Mouse (Mus musculus) heart, adult 11 months (tissue): Measurements from ENCODE around the gene Spata21.
"Not testable (repeated sequence)": the region's sequence is repeated elsewhere in the genome, so short reads cannot be mapped to it uniquely, and the experiment has no call there.

Experiments used
- DNase-seq: peaks from one replicate; pipeline ENCODE4 v3.0.0; 2022

The Spata21 gene

DNA sequence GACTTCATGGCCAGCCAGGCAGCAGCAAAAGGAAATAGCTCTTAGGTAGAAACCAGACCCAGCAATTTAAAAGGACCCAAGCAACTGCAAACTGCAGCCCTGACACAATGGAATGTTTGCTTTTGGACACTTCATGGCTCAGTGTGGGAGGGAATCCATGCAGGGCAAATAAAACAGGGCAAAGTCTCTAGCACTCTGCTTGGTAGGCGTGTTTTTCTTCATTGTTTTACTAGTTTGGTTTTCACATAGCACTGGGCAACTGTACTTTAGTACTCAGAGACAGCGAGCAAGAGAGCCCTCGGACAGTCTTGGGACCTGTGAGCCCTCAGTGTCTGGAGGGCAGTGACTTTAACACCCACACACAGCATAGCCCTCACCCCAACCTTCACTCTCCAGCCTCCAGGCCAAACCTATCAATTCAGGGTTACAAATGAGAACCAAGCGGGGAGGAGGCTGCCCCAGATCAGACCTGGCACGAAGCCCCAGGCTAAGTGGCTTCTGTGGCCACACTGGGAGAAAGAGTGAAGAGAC lies 43.5 kb downstream of the Spata21 start:
- DNase-seq, result no peak

DNA sequence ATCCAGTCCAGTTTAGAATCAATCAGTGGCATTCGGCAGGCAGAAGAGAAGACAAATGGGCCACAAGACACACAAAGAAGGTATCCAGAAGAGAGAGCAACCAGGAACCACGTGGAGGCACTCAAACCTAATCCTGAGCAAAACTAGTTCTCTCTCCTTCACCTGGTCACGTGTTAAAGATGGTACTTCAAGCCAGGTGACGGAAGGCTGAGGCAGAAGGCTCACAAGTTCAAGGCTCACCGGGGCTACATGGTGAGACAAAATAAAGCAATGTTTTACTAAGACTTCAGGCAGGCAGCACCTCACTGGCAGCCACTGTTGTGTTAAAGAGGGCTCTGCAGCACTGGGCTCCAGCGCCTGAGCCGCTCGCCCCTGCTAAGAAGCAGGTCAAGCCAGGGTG lies 44.1 kb downstream of the Spata21 start:
- peak; percentile 85 for DNase-seq

DNA sequence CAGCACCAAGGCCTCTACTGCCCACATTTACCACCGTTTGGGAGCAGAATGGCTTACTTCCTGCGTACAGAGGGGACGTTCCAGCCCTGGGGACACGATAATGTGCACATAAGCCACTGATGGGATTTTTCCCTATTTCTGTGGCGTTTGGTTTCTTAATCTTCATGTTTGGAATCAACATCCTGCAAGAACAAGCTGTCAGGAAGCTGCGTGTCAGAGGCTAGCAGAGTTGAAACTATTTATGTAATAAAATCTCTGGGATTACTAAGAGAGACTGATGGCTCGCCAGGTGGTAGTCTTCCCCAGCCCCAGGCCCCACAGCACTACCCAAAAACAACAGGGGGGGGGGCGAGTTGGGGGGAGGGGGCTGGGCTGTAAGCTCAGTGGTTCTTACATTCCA lies 45.1 kb downstream of the Spata21 start:
- no peak for DNase-seq

DNA sequence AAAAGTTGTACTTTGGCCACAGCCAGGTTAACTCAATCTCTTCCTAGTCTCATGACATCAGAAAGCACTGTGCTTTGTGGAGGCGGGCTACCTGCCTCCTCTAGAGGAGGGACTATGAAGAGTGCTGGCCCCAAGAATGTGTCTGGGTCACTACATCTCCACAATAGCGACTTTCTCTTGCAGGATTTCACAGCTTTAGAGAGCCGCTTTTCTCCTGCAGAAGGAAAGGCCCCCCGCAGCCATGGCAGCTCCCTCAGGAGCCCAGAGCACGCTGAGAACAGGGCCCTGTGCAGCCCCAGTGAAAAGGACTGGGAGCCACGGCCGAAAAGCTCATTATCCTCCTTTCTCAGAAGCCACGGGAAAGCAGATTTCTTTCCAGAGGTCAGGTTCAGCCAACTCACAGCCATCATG lies 45.9 kb downstream of the Spata21 start:
- no peak for DNase-seq

DNA sequence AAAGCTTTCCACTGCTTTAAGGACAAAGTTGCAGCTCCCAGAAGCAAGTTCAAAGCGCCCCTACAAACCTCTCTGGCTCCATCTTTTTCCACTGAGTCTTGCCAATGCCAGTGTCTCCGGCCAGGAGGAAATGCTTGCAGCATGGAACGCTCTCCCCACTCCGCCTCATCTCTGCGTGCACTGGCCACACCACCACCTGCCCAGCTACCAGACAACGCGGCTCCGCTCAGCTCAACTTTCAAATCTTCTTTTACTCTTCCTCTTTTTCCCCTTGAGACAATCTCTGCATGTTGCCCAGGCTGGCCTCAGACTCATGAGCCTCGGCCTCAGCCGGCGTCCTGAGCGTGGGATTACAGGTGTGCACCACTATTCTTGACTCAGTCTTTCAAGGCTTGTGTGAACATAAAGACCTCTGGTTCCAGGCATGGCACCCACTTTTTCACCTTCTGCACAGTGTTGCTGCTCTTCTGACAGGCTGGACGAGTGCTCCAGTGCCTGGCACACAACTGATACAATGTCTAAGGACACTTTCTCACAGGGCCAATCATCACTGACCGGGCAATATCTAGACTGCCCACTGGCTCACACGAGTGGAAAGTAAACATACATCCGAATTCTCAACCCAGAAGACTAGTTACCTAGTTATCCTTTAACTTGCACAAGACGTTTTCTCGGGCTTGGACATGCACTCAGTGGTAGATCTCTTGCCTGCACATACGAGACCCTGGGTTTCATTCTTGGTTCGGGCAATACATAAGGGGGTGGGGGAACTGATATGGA lies 46.8 kb downstream of the Spata21 start:
- peak; percentile 95 for DNase-seq

DNA sequence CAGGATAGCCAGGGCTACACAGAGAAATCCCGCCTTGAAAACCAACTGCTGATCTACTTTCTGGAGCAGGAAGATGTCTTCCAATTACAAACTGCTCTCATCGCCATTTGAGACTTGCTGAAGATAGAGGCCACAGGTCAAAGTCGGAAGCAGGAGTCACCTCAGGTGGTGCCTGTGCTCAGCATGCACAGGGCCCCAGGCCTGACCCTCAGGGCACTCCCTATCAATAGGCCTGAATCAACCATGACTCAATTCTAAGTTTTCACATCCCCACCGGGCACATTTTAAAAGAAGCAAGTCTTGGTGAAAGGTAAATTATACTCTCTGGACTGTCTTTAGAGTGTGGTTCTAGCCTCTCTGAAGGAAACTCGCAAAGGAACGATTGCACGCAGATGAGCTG lies 48.0 kb downstream of the Spata21 start:
- no peak for DNase-seq

DNA sequence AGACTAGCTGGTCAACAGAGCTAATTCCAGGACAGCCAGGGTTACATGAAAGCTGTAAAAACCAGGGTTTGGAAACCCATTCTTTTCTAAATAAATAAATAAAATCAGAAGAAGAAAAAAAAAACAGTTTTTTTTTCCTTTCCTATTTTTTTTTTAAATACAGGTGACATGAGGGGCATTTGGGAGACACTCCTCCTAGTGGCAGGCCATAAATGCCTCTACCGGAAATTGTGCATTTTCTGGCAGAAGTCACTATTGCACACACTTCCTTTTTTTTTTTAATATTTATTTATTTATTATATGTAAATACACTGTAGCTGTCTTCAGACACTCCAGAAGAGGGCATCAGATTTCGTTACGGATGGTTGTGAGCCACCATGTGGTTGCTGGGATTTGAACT lies 49.6 kb downstream of the Spata21 start:
- not testable (repeated sequence) for DNase-seq

DNA sequence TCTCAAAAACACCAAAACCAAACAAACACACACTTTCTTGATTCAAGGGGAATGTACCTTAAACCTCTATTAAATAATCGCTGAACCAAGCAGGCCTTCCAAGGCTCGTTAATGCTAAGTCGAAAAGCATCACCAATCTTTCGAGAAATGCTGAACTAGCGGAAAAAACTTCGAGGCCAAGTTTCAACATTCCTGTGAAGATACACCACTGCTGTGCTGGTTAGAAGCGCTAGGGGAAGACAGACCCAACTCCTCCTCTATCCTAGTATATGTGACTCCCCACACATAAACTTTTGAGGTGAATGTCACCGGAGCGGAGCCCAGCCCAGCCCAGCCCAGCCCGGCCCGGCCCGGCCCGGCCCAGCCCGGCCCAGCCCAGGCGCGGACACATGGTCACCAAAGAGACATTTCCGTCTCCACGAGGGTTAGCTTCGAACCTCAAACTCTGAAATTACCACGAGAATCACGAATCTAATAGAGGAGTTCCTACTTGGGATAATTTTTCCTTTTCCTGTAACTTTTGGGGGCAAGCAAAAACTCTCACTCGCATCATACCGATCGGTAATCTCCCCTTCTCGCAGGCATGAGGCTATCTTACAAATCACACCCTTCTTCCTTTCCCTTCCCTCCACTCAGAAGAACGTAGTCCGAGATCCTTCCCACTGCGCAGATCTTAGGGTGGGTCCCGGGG lies 50.4 kb downstream of the Spata21 start:
- DNase-seq, result peak; percentile 93

DNA sequence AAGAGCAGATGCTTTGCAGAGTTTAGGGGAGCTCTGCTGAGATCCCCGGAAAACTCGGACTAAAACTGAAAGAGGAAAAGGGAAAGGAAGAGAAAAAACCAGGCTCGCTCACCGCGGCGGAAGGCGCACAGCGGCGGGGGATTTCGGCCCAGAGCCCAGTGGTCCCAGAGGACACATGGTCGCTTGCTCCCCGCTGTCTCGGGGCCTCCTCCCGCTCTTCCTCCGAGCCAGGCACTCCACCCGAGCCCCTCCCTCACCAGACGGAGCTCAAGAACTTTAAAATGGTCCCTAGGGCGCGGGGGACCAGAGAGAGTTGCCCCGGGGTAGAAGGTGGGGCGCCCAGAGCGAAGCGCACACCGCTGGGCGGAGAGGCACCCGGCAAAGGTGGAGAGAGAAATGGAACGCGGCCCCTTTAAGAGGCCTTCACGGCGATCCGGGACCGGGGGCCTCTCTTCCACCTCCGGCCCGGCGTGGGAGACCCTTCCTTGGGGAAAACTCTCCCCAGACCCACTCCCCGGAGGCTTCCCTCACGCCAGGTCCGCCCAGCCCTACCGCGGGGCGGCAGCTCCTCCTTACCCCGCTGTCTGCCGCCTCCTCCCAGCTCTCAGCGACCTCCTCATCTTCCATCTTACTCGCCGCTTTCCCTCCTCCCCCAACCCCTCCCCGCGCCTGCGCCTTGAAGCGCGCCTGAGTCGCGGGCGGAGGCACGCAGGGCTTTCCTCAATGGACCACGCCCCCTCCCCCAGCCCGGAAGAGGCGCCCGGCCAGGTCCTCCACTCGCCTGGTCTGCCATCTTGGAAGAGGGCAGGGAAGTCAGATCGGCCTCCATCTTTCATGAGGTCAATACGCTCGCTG lies 51.2 kb downstream of the Spata21 start, which contains the start of gene Szrd1:
Gene Szrd1, minus strand, starts transcription at position 660 of the 855 bp plus-strand sequence.
- DNase-seq, result peak; percentile 100

DNA sequence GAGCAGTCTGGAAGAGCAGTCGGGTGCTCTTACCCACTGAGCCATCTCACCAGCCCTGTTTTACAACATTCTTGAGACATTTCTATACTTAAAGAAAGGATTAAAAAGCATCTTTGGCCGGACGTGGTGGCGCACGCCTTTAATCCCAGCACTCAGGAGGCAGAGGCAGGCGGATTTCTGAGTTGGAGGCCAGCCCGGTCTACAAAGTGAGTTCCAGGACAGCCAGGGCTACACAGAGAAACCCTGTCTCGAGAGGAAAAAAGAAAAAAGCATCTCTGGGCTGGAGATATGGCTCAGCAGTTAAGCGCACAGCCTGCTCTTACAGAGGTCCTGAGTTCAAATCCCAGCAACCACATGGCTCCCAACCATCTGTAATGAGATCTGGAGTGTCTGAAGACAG lies 52.2 kb downstream of the Spata21 start:
- peak; percentile 89 for DNase-seq

DNA sequence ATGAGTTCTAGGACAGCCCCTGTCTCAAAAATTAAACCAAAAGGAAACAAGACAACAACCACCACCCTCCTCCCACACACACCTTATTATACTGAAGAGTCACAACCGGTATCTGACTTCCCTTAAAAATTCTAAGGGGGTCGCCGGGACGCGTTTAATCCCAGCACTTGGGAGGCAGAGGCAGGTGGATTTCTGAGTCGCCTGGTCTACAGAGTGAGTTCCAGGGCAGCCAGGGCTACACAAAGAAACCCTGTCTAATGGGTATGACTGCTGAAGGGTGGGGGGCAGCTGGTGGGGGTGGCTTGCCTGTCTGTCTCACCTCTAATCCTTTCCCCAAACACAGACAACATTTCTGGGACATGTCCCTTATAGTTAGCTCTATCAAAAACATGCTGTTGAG lies 52.8 kb downstream of the Spata21 start:
- DNase-seq, result peak; percentile 87

DNA sequence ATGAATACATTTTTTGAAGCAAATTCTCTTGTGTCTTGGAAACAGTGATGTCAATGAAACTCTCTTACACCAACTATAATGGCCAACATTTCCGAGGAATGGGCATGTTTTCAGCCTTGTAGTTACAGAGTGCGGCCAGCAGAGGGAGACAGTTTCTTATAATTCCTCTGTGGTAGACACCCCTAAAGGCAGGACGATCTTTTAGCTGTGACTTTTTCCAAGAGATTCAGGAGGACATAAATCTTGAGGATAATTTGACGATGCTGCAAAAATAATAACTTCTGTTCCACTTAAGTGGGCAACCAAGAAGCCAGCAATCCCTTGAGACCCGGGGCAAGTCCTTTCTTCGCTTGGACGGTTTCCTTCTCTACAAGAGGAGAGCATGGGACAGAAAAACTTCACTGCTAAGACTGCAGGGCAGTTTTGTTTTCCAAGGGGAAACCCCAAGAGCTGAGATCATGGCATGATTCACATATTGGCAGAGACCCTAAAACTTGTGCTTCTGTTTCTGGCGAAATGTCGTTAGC lies 54.2 kb downstream of the Spata21 start:
- DNase-seq, result peak; percentile 97

DNA sequence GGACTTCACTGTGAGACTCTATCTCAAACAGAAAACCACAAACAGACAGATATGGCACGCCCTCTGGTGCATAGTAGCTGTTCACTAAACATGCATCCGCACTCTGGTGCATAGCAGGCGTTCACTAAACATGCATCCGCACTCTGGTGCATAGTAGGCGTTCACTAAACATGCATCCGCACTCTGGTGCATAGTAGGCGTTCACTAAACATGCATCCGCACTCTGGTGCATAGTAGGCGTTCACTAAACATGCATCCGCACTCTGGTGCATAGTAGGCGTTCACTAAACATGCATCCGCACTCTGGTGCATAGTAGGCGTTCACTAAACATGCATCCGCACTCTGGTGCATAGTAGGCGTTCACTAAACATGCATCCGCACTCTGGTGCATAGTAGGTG lies 57.0 kb downstream of the Spata21 start:
- not testable (repeated sequence) for DNase-seq

DNA sequence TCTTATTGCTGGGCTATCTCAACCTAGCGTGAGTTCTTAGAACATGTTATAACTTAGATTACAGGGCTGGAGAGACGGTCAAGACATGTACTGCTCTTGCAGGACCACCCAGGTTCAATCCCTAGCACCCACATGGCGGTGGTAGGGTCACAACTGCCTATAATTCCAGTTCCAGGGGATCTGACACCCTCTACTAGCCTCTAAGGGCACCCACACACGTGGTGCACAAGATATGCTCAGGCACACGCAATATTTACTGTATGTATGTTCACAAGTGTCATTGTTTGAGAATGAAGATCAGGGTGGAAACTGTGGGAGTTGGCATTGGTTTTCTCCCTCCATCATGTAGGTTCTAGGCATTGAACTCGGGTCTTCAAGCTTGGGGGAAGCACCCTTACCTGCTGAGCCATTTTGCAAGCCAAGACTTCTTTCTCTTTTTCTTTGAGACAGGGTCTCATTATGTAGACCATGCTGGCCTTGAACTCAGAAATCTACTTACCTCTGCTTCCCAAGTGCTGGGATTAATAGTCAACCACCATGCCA lies 58.4 kb downstream of the Spata21 start:
- peak; percentile 79 for DNase-seq

DNA sequence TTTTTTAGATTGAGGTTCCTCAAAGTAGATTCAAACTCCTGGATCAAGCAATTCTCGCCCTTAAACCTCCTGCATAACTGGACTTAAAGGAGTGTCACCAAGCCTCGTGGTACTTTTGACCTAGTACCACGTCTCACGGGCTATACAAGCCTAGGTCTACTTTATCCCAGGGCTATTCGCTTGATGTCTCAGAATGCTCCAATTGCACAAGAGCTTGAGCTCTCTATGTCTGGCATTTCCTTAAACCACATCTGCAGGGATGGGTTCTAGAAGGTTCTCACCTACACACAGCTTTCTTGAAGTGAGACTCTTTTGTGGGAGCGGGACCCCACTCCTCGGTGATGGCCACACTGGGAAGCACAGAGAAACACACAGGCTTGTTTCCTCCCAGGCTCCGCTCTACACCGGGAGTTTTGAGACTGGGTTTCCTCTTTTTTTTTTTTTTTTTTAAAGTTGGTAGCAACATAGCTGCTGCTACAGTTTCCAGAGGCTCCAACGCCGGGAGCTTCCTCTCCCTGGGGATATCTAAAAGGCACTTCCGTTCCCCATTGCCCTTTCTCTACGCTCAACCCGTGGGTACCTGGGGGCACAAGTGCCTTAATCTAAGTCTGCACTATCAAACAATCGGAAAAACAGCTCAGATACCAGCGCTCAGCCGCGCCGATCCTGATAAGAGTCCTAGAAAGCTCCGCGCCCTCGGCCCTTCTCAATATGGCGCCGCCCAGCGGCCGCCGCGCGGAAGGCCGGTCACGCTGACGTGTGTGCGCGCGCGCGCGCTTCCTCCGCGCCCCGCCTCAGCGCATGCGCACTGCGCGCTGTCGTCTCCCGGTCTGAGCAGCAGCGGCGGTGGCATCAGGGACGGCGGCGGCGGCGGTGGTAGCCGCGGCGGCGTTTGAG lies 59.2 kb downstream of the Spata21 start, which contains the start of gene Fbxo42:
Gene Fbxo42, plus strand, starts transcription at position 802 of the 897 bp plus-strand sequence.
- DNase-seq, result peak; percentile 99

DNA sequence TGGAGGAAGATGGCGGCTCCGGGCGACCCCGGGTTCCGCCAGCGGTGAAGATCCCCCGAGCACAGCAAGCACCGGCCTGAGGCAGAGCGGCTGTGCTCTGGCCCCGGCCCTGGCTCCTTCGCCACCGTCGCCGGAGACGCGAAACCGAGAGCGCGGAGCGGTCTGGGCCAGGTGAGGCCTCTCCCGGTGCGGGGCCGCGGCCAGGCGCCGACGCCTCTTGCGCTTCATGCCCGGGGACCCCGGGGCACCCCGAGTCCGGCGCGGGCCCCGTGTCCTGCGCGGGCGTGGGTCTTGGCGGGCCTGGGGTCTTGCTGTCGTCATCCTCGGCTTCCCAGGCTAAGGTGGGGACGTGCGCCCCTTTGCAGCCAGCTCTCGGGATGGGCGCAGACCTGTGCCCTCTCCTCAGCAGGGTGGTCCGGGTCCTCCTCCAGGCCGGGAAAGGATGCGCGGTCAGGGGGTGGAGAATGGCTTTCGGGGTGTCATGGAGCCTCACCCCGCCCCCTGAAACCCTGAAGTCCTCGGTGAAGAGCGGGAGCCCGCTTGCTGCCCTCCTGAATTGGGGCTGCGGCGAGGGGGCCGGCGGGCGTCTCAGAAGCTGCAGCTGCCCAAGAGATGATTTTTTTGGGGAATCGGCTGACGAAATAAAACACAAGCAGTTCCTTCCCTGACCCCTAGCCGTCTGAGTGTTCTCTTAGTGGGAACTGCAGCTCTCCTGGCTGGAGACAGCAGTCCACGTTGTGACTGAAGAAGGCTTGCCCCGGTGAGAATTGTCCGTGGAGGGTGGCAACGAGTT lies 60.1 kb downstream of the Spata21 start:
- DNase-seq, result peak; percentile 97

DNA sequence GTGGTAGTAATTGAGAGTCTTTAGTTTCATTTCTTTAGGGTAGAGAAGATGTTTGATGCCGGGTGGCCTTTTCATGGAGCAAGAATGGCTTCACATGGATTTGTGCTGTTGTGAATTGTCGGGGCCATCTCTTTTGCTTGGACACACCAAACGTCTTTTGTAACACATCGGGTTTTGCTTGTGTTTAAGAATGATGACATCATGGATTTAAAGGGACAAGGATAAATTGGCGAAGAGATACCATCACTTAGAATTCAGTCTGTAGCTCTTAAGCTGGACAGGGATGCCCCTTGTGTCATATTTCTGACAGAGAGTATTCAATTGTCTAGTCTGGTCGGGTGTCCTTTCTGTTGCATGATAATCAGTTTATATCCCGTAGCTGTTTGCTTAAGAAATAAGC lies 61.0 kb downstream of the Spata21 start:
- no peak for DNase-seq

DNA sequence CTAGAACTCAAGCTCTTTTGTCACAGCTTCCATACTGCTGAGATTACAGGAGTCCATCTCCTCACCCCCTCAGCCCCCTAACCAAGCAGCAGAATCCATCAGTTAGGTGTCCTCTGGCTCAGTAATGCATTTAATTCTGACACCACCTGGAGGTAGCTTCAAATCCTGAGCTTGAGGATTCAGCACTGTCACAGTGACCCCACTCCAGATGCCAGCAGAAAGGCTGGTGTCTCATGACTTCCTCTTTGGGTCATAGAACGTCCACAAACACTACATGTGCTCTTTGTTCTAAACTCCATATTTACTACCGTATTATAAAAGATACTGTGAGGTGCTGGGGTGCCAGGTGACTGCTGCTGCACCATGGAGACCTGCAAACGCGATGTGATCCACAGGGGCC lies 69.4 kb downstream of the Spata21 start:
- peak; percentile 89 for DNase-seq

DNA sequence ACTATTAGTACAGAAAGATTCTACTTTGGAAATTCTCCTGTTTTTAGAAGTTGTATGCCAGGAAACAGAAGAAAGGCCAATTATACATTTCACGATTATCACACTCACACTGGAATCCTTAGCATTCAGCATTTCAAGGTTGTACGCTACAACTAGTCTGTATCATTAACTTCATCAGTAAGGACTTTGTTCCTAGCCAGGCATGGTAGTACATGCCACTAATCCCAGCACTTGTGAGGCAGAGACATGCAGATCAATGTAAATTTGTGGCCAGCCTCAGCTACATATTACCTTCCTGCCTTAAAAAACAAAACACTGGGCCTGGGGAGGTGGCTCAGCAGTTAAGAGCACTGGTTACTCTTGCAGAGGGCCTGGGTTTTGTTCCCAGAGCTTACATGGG lies 70.5 kb downstream of the Spata21 start:
- no peak for DNase-seq

DNA sequence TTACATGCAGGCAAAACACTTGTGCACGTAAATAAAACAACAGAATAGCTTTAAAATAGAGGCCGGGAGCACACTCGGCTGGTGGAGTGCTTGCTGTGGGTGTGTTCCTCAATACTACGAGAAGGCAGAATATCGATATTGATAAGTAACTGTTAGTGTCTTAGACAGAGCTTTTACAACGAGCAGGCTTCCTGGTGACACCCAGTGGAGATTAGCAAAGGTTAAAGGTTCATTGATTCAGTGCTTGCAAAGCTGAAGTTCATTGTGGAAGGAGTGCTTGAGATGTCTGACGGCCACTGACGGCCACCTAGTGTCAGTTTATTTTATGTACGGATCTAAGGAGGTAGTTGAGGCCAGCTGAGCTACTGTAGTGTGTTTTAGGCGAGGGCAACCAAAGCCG lies 71.0 kb downstream of the Spata21 start:
- DNase-seq, result no peak

DNA sequence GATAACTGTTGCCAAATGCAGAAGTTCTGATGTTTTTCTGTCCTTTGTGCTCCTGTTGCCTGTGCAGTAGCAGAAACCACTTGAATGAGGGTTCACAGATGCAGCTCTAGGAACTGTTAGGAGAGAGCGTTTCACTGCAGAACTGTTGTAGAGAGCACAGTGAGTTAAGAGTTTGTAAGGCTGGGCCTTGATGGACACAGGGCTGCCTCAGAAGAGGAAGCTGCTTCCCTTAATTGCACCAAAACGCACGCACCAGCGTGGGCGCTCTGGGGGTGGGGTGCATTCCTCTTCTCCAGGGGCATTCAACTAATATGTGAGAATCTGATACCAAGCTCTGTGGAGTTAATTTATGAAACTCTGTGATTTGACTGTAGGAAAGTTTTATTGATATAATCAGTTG lies 71.5 kb downstream of the Spata21 start:
- no peak for DNase-seq
